Mouse (Mus musculus) effector memory CD4-positive, alpha-beta T cell, adult 7 months (primary cell): ENCODE measurements around the gene Fam120c. TPM values are rescaled to one million over a fixed set of nuclear protein-coding genes. Genes with fewer than 3 reads are reported as not detected.

Experiments
- polyA plus RNA-seq: library from polyadenylated mRNA; unstranded; fragments of 100-300 nt; shearing (Covaris generic); gene quantifications from one replicate; pipeline ENCODE4 v1.2.1, GENCODE M21; 2017

Gene Fam120c
- 4.8 TPM for polyA plus RNA-seq

DNA sequence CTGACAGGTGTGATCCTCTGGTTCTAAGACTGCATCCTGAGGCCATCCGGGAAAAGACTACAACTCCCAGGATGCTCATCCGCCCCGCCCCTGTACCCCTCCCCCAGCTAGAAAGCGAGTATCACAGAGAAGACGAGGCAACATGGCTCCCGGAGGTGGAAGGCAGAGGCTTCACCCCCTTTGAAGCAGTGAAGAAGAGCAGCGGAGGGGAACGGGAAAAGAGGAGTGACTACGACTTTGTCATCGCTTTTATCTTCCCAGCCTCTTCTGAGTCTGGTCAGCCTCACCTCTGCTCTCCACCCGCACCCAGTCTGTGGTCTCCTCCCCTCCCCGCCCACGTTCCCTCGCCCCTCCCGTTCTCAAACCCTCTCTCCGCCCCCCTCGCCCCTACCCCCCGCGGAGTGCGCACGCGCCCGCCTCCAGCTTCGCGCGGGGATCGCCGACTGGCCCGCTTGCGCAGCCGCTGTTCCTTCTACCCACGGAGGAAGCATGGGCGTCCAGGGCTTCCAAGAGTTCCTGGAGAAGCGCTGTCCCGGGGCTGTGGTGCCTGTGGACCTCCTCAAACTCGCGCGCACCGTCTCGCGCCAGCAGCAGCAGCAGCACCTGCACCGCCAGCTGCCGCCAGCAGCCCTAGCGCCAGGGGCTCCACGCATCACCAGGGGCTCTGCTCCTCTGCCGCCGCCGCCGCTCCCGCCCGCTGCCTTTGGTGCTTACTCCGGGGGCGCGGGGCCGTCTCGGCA is at the start of gene Fam120c:
Fam120c (plus strand) TSS at position 415 of the 740 bp plus-strand sequence.

DNA sequence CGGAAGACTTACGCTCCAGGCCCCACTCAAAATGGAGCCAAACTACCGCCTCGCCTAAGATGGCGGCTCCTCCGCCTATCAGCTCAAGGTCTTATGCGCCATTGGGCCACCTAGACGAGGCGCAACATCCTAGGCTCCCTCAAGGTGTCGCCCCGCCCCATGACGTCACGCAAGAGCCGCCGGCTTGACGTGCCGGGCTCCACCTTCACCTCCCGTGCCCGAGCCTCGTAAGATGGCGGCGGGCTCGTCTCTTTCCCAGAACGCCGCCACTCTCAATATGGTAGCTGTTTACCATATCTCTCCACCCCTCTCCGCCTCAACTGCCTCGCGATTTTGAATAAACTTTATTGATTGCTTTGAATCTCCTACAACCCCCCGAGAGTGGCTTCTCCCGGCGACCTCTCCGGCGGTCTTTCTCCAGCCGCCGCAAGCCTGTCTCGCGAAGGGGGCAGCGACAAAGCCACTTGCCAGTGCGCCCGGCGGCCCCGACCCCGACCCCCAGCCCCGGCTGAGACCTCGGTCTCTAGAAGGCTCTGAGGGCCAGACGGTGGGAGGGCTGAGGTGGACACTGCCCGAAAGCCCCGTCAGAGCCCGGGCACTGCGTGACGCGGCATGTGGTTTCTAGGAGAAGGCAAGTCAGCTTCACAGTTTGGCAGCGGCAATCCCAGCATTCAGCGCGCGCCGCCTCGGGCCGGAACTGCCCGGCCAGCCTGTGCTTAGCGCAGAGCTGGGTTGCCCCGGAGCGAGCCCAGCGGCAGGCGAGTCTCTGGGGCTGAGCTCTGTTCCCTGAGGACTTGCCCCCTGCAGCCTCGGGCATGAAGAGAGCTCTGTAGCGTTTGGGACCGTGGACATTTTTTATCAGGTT is 176.7 kb downstream of the Fam120c start, which contains the start of gene Phf8:
Phf8 (plus strand) TSS at position 215 of the 865 bp plus-strand sequence.

Other genes with a start within 250 kb of the Fam120c start
- 33.7 TPM for gene Tsr2, start 247.6 kb upstream of the Fam120c start, polyA plus RNA-seq
- not detected for gene Wnk3, start 146.1 kb upstream of the Fam120c start, polyA plus RNA-seq
- gene Phf8, start 176.5 kb downstream of the Fam120c start, polyA plus RNA-seq = 39.0 TPM